Mouse (Mus musculus) erythroblast, embryonic 14.5 days (primary cell): ENCODE results near the gene Scn3a.

Source experiments
- GATA1 ChIP-seq: IDR thresholded peaks from 2 replicates; pipeline ENCODE4 v1.6.1; 2012; ENCODE audit warnings: low read length, inconsistent platforms, mixed read lengths
- TAL1 ChIP-seq: IDR thresholded peaks from 3 replicates; pipeline ENCODE4 v1.6.1; 2012; ENCODE audit warnings: low read length, inconsistent platforms, mixed read lengths

DNA sequence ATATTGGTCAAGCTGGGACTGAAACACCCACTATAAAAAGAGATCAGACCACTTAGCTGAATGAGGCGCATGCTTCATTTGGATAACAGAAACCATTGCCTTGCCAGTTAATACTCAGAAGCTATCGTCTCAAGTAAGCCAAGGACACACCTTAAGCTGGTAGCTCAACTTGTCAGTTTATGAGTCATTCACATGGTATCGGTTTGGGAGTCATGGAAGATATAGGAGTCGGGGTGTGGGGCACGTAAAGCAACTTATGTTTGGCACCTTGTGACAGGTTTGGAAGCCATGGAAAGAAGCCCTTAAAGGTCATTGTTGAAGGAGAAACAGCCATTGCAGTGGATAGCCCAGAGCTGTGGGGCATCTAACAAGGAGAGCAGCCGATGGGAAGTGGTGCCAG lies 113.7 kb downstream of the Scn3a start:
- TF ChIP-seq GATA1 = no peak
- TF ChIP-seq TAL1 = no peak
